Comparison of ENCODE assay signal across 23 mouse cellular contexts in genomic region chr11:84988341-84988919, GRCm38 (mm10). TPM values are rescaled to one million over a fixed set of nuclear protein-coding genes. Genes with fewer than 3 reads are reported as not detected.
DNase-seq lines count a peak whose midpoint lies in the region.
"Had no signal": no experiment of that assay in that cellular context is flagged by ENCODE, and none has a peak within 500 bp of the region (broad histone marks: within the 10 kb centered on the region; RNA-seq: fewer than 3 reads in every experiment).

No protein-coding gene starts in this region.

- DNase-seq in frontal cortex, postnatal 36 days (ENCODE audit: low spot score in 2 of 2): peak; percentile 40 to 55
- DNase-seq in frontal cortex, postnatal 10 days (ENCODE audit: low spot score in 2 of 2): no peak
- DNase-seq in heart, postnatal 4 days: peak; percentile 23
- DNase-seq in heart, postnatal 36 days: no peak
- DNase-seq in right cerebral cortex, adult 18-20 months: peak; percentile 59
- DNase-seq in right cerebral cortex, postnatal 4 days: no peak
- DNase-seq in ovary, postnatal 10 days (ENCODE audit: low spot score): no peak
- DNase-seq: adrenal gland, adult 8-10 months; cerebellum, adult 8-10 months; cerebellum, postnatal 25 days; kidney, adult 11 months; kidney, postnatal 14 days; layer of hippocampus, adult 9-11 months; lung, embryonic 14.5 days; lung, postnatal 14 days; right cerebral cortex, postnatal 25 days; spleen, adult 18-20 months; thymus, adult 2 months; thymus, postnatal 36 days had no signal

- intact Hi-C loops in heart, postnatal 36 days (cut with DNase I): no loop called here

RNA-seq across cellular contexts. Expression of gene Car4, which starts 30.8 kb away (rescaled TPM):
- 10 to 100 TPM; 21.1 to 21.5 TPM for total RNA-seq in heart, postnatal 4 days (2021)
- total RNA-seq in heart, postnatal 36 days (2021): 10 to 100 TPM; 36.6 to 67.0 TPM
- total RNA-seq: G1E; granulocyte monocyte progenitor cell, adult 5-6 weeks; liver, adult 2 months; megakaryocyte, adult 5-6 weeks had no signal

Comparison
In these comparisons a context has a peak if more than half of its experiments do, and no peak if none do; other contexts are left out.
1. DNase-seq: peak in frontal cortex, postnatal 36 days (2 of 2), heart, postnatal 4 days (single experiment) and right cerebral cortex, adult 18-20 months (single experiment); none in frontal cortex, postnatal 10 days (0 of 2), heart, postnatal 36 days (0 of 2), right cerebral cortex, postnatal 4 days (single experiment) and ovary, postnatal 10 days (single experiment).